Mouse (Mus musculus): Measurements from ENCODE around the gene Tatdn3.
"Not testable (repeated sequence)": the region's sequence is repeated elsewhere in the genome, so short reads cannot be mapped to it uniquely, and the experiment has no call there.

DNA sequence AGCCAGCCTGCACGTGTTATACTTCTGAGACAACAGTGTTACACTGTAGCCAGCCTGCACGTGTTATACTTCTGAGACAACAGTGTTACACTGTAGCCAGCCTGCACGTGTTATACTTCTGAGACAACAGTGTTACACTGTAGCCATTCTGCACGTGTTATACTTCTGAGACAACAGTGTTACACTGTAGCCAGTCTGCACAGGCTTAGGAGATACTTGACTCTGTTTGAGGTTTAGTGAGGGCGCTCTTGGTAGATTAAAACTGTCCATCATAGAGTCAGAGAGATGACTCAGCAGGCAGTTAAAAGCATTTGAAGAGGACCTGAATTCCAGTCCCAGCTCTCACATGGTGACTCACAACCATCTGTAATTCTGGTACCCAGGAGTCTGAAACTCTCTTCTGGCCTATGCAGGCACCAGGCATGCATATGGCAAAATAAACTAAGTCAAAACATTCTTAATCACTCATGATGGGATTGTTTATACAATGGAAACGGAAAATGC lies 31.8 kb downstream of the Tatdn3 start:
- not testable (repeated sequence) for TF ChIP-seq CTCF (IDR thresholded peaks at IDR 0.05; ENCODE audit: low read depth, low read length); TAL1 (conservative IDR thresholded peaks at IDR 0.05; ENCODE audit: low read depth, low read length)
